Mouse (Mus musculus) cortical plate, adult 2 months (tissue): ENCODE measurements around the gene Mad1l1.

Source experiments
- CTCF ChIP-seq: fragments of 200-500 bp; IDR thresholded peaks from 2 replicates; pipeline ENCODE4 v1.5.1; 2011; ENCODE audit warnings: mild to moderate bottlenecking, control low read depth, low read length; ENCODE audit not compliant: insufficient read depth; ENCODE audit errors: extremely low read depth
- POLR2A ChIP-seq: fragments of 200-500 bp; IDR thresholded peaks from 2 replicates; pipeline ENCODE4 v1.6.1; 2011; ENCODE audit warnings: mild to moderate bottlenecking, low read length, control low read depth; ENCODE audit not compliant: insufficient read depth; ENCODE audit errors: extremely low read depth

GRCm38 (mm10) chr5:140205991-140206390 is 115.4 kb downstream of the Mad1l1 start:
- TF ChIP-seq POLR2A (no peak), CTCF (no peak)
